Mouse (Mus musculus): ENCODE data around the gene 9230102O04Rik.

9230102O04Rik gene

DNA sequence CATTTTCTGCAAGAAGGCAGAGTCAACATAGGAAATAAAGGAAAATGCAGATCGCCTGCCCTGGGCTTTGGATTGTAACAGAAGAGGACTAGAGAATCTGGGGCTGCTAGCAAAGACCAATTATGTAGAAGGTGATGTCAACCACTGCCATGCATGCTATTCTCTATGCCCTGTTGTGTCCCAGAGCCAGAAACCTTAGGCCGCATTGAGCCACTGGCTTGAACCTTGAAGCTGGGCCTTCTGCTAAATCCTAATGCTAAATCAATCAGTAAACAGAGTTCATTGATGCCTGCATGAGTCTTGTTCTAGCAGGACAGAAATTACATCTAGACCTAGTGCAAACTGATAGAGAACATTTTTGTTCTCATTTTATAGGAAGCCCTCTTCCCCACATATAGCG is 3.3 kb downstream of the 9230102O04Rik start:
- in situ Hi-C loops (cut with MboI, MseI) = no loop called here

DNA sequence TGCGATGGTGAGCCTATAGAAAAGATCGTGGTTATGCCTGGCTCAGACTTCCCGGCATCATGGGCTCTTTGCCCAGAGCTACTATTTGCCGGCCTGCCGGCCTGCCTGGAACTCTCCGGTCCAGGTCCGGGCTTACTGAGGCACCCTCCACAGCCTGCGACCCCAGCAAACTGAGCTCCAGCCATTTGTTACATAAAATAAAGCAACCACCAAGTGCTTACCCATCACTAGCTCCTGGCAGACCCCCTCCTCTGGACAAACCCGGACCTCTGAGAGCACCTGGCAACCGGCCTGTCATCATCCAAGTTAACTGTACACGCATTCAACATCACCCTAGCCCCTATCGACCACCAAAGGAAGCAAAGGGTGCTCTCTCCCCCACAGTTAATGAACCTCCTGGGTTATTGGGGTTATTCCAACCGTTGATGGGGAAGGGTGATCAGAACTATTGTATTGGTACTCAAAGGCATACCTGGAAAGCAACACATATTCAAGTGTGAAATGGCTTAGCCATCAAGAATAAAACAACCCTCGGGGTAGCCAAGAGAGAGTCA is 4.0 kb downstream of the 9230102O04Rik start:
- in situ Hi-C loops (cut with MboI, MseI) = no loop called here

DNA sequence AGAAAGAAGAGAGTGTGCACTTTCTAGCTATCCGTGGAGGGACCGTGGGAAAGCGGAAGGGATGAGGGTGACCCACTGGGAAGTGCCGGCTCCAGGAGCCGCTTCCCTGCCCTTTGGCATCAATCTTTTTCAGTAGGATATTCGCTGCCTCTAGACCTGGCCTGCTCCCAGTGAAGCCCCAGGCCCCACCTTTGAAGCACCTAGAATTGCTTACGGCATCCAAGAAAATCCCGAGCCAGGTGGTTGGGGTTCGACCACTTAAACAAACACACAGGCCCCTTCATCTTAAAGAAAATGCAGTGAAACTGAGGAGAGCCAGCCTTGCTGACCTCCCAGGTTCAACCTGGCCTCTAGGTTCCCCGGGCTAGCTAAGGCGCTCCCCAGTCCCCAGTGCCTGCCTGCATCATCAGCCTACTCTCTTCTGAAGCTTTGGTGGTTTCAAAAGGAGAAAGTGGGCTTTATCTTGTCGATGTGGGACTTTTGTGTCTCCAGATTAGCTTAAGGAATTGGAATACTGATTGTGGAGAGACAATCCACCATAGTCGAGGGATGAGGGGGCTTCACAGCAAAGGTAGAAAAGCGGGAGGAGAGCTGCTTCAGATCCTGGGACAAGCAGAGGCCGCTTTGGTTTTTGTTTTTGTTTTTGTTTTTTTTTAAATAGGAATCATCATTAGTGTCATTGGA is 4.7 kb downstream of the 9230102O04Rik start:
- in situ Hi-C loops (cut with MboI, MseI) = loop anchor here (5.0 kb wide), 2 partner anchors 1012 to 1017 kb away; no protein-coding TSS in a partner anchor

DNA sequence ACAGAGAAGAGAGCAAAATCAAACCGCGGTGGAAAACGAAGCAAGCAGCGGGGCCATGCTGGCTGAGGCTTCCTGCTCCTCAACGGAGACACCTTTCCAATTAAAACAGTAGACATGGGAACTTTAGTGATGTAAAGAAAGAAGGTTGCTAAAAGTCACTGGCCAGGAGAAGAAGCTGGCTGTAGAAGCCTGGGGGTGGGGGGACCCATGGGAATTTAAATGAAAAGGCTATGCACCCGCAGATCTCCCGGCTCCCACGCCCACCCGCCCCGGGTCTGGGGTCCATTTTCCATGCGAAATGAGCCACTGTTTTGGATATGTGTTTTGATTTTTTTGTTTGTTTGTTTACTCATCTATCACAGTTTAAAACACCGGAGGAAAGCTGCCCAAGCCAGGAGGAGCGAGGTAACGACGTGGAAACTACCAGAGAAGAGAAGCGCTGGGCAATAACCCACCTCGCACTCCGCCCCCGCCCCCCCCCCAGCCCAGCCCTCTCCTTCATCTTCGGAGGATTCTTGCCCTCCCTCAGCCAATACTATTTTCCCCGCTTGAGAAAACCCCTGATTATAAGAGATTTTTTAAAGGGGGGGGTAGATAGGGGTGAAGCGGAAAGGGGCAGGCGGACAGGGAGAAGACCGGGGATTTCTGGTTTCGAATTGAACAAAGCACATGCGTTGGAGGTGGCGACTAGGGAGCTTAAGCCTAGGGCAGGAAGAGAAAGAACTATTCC is 5.4 kb downstream of the 9230102O04Rik start:
- in situ Hi-C loops (cut with MboI, MseI) = loop anchor here (5.0 kb wide), 2 partner anchors 1012 to 1017 kb away; no protein-coding TSS in a partner anchor

DNA sequence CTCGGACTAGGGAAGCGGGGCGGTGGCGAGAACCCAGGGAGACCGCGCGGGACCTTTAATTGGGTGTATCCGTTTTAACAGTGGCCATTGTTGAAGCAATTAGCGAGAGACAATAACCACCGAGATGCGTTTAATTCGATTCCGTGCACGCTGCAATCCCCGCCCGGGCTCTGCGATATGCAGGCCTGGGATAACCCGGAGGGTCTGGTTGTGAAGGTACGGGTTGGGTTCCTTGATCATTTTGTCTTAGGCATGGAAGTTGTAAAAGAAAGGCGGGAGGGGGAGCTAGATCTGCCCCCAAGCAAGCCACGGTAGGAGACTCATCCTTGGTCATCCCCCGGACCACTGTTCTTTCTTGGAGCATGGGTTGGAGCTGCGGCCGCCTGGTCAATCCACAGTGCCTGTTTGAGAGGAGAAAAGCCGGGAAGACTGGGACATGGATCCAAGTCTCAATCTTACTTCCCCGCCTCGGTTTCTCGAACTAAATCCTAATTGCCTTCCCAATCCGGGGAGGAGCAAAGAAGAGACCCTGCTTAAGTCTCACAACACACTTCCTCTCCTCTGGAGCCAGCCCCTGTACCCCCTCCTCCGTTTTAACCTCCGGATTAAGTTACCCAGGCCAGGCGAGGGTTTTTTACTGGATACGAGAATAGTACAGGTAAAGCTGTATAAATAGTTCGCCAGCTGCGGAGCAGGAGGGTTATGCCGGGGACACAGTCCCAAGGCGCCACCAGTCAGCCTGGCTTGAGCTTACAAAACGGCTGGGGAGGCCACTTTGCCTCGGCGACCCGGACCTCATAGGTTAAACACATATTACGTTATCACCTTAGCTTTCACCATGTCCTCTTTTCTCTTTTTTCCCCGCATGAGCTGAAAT is 6.2 kb downstream of the 9230102O04Rik start:
- in situ Hi-C loops (cut with MboI, MseI) = loop anchor here (5.0 kb wide), 2 partner anchors 1011 to 1016 kb away; no protein-coding TSS in a partner anchor

DNA sequence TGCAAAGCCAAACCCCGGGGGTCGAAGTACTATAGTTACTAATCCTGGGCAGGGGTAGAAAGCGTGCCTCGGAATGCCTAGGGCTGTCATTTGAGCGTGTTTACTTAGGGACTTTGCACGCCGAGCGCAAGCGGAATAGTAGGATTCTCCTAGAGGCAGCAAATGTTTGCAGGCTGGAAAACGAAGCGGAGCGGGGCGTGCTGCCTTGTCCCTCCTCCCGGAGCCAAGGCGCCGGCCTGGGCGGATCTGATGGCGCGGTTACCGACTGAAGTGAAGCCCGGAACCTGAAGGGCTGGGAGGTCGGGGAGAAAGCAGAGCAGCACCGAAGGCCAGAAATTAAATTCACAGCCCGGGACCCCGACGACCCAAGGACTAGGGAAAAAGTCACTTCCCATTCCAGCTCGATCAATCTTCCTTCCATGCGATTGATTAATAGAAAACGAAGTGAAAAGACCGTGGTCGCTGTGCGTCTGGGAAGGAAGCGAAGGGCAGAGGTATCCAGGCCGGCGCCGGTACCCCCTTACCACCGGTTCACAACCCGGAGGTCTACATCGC is 6.9 kb downstream of the 9230102O04Rik start:
- in situ Hi-C loops (cut with MboI, MseI) = loop anchor here (5.0 kb wide), 2 partner anchors 1010 to 1015 kb away; no protein-coding TSS in a partner anchor

DNA sequence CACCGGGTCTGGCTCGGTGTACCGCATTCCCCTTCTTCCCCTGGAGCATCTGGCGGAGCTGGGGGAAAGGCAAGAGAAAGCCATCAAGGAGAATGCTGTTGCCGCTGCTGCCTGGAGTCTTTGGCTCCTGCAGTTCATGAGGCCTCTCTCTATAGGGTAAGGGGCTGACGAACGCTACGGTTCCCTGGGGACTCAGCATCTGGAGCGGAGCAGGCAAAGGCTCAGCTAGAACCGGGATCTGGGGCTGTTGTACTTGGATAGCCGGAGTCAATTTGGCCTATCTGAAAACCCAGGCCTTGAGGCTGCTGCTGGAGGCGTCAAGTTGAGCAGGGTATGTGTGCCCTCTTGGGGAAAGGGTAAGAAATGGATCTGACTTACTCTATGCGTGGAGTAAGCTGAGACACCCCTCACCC is 7.7 kb downstream of the 9230102O04Rik start:
- in situ Hi-C loops (cut with MboI, MseI) = loop anchor here (5.0 kb wide), 2 partner anchors 1009 to 1014 kb away; no protein-coding TSS in a partner anchor

DNA sequence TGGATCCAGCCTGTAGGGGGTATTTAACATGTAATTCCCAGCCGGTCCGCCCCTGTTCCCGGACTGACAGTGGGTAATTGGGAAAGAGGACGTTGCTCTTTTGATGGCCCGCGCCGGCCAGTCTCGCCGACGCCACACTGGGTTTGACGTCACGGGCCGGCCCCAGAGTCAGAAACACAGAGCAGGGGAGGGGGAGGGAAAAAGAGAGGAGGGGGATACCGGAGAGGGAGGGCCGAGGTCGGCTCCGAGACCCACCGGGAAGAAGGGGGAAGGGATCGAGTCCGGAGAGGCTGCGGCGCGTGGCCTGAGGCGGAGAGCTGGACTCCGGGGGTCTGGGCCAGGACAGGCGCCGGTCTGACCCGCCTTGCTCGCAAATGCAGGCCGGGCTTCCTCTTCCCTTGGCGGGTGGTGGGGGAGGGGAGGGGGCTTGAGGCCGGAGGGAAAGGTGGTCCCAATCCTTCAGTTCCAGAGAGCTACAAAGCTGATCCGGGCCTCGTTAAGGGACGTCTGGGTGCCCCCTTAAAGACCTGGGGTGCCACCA is 8.2 kb downstream of the 9230102O04Rik start, which contains the start of gene 4930412O13Rik:
Gene 4930412O13Rik, plus strand, starts transcription at position 202 of the 541 bp plus-strand sequence.
- in situ Hi-C loops (cut with MboI, MseI) = loop anchor here (5.0 kb wide), 2 partner anchors 1009 to 1014 kb away; no protein-coding TSS in a partner anchor

DNA sequence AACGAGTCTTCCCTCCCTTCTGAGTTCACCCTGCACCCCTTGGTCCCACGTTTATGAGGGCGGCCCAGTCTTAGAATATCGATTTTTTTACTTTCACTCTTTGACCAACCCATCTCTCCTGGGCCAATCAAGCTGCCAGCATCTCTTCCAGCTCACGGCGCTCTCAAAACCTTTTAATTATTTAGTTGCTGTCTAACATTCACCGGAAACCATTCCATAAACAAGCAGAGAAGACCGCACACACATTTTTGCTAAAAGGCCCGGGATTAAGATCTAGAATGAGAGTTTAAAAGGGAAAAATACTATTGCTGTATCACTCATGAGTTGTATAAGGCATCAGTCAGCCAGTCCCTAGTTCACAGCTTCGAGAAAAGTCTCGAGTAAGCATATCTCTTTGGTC is 9.1 kb downstream of the 9230102O04Rik start:
- in situ Hi-C loops (cut with MboI, MseI) = loop anchor here (5.0 kb wide), 2 partner anchors 1008 to 1013 kb away; no protein-coding TSS in a partner anchor

DNA sequence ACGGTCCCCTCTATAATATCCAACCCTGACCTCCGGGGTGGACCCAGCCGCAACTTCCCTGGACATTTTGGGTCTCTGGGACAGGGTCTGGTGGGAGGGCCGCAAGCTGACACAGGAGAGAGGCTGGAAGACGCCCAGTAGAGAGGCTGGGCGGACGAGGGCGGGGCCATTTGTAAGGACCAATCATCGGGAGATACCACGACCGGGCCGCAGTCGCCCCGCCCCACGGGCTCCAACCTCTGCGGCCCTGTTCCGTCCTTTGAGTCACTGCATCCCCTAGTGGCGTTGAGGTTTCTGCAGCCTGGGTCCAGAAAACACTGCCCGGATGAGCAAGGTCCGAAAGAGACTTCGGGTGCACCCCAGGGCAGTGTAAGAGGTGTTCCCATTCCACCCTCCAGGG is 9.8 kb downstream of the 9230102O04Rik start:
- in situ Hi-C loops (cut with MboI, MseI) = no loop called here

DNA sequence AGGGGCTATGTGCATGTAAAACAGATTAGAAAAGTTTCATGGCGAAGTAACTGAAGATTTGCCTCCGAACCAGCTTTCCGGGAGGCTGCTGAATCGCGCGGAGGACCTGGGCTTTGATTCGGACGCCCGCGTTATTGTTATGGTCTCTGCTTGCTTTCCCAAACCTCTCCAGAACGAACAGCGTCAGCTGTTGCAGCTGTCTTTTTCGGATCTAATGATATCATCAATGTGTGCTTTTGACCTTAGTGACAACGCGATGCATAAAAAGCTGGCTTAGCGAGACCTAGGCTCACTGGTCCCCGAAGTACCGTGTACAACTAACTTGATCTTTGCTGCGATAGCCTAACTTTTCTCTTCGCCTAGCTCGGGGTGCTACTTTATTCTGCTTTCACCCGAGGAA is 10.2 kb downstream of the 9230102O04Rik start:
- in situ Hi-C loops (cut with MboI, MseI) = no loop called here

DNA sequence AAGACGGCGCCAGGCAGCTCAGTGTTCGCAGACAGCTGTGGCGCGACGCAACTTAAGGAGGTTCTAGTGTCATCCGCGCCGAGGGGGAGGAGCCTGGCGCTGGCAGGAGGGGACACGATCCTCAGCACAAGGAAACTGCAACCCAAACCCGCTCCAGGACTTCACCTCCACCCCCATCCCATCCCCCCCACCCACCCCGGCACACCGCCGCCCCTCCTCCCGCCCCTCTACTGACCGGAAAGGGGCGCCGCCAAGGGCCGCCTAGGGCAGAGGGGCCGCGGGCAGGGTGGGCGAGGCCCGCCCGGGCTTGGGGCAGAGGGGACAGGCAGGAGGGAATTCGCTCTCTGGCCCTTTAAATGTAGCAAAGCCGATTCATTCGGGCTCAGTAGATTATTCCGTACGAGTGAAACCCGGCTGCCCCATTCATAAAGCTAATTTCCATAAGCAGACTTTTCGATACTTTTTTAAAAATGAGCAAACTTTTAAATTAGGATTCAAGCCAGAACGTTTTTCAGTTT is 10.7 kb downstream of the 9230102O04Rik start:
- in situ Hi-C loops (cut with MboI, MseI) = no loop called here

DNA sequence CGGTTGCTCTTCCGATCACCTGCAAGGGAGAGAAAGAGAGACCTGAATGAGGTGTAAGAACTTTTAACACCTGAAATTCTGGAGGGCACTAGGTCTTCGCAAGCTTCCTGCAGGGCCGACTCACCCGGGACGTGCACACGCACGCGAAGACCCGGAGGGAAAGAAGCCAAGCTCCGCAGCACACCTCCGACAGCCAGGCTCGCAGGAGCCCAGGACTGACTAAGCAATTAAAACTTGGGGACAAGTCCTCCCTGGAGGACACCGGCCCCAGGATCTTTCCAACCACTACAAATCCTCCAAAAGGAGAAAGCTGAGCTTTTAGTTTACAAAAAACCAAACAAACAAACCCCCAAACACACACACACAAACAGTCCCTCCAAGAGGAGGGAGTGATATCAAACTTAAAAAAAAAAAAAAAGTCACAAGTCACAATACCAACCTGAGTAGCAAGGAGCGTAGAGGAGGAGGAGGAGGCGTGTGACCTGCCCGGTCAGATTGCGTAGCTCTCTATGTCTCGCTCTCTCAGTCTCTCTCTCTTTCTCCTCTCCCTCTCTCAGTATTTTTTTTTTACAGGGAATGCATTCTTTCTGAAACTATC is 11.3 kb downstream of the 9230102O04Rik start:
- in situ Hi-C loops (cut with MboI, MseI) = no loop called here

DNA sequence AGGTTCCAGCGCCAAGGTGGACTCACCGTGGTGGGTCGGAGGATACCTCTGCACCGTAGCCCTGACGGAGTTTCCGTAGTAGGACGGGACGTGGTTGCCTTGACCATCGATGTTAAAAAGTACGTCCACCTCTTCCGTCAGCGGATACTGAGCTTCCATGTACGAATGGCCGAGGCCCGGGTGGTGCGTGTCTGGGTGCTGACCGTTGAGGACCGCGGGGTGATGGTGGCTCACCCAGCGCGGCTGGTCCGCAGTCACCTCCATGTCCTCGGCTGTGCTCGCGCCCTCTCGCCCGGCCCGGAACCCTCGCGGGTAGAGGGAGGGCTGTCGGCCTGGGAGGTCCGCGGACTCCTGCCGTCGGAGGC is 12.0 kb downstream of the 9230102O04Rik start:
- in situ Hi-C loops (cut with MboI, MseI) = no loop called here

DNA sequence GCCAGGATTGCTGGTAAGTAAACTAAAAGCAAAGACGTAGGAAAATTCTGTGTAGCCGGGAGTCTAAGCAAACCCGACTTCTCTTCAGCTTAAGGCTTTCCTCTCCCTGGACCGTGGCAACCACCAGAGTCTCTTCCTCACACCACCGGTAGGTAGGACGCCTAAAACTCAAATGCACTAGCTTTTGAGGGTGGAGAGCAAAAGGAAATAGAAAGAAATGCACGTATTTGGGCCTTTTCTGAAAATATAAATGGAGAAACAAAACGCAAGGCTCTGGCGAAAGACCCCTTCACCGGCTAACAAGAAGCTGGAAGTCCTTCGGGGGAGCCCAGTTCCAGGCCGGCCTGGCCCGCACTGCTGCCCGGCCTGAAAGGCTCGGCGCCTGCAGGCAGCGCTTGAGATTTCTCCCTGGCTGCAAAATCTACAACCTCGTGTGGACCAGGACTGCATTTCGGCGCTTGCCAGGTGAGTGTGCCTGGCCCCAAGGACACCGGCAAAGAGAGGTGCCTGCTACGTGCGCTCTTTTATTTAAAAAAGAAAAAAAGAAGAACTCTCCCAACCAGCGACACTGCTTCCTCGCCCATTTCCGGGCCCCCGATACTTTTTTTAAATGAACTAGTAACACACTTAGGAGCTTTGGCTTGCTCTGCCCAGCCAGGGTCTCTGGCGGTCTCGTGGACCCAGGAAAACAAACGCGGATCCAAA is 12.6 kb downstream of the 9230102O04Rik start:
- in situ Hi-C loops (cut with MboI, MseI) = no loop called here

DNA sequence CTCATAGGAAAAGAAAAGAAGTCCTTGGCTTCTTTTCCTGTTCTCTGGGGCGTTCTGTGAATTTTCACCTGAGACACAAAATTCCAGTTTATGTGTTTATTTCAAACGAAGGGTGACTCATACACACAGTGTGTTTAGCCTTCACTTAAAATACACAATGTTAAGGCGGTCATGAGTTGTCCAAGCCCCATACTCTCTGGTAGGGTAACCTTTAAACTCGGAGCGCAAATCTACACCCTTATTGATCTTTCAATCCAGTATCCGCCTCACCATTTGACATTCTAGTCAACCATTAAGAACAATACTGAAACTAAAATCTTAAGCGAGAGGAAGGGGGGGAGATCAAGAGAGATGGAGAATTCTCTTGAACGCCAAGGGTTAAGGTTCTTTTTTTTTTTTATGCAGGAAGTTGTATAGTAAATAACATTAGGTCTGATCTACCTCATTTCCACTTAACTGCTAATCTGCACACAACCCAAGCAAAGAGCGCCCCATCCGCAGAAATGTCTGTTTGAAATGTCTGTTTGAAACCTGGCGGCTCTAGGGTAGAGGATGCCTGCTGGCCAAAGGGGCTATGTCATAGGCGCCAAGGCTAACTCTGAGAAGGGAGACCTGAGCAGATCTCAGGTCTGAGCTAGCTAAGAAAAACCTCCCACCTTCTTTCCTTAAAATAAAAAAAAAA is 13.5 kb downstream of the 9230102O04Rik start:
- in situ Hi-C loops (cut with MboI, MseI) = no loop called here

DNA sequence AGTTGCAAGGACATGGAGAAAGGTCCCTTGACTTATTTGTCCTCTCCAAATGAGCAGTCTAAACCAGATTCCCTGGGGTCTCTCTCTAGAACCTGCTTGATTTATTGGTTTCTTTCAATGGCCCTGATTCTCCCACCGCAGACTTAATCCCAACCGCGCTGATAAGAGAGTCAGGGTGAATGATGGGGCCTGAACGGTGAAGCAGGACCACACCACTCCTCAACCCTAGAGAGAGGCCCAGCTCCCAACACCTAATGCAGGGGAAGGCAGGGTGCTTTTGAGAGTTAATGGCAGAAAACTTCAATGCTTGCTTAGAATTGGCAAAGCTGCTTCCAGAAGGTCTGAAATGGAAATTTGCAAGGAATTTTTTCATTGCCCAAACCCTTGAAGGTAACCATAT is 14.1 kb downstream of the 9230102O04Rik start:
- in situ Hi-C loops (cut with MboI, MseI) = no loop called here

DNA sequence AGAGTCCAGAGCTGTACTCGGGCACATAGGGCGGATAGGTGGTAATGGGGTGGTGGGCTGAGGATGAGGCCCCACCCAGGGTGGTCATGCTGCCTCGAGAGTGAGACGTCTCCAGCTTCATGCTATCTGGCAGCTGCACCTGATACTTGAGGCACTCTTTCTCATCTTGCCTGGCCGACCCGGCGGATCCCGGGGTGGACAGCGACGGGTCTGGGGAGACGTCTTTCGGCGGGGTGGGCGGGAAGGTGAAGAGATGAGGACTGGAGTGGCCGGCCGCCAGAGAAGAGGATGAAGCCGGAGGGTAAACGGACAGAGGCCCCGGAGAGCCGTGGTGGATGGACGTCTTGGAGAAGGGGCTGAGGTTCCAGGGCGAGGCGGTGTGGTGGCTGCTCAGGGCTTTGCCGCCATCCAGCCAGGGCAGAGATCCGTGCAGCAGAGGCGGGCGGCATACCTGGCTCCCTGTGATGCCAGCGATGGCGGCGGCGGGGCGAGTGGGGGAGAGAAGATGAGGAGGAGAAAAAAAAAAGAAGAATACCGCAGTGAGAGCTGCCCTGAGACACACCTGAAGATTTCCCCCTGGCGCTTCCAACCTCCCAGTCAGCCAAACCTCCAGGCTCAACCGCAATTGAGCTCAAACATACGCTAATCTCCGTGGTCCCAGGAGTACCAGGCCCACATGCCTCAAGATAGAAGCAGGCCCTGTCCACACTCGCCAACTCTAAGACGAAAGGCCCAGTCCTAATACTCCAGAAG is 14.7 kb downstream of the 9230102O04Rik start:
- in situ Hi-C loops (cut with MboI, MseI) = loop anchor here in 1 of 2 experiments (5.0 kb wide), 1 partner anchor 297 kb away; no protein-coding TSS in a partner anchor
